Mouse (Mus musculus): ENCODE measurements around the gene Pik3ca.

Pik3ca gene

DNA sequence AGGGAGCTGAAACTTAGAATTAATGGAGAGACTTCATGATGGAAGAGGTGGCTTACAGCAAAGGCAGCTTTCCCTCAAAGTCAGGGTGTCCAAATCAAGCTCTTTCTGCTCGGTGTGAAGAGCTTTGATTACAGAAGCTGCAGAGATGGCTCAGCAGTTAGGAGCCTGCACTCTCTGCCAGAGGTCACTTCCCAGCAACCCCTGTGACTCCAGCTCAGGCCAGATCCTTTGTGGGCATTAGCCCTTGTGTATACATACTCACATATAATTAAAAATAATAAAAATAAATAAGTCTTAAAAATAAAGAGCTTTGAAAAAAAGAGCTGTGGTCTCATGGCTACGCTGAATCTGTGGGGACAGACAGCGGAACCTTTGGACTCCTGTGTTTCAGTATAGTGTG is 4.1 kb downstream of the Pik3ca start:
- in situ Hi-C loops (cut with MboI, MseI), result no loop called here

DNA sequence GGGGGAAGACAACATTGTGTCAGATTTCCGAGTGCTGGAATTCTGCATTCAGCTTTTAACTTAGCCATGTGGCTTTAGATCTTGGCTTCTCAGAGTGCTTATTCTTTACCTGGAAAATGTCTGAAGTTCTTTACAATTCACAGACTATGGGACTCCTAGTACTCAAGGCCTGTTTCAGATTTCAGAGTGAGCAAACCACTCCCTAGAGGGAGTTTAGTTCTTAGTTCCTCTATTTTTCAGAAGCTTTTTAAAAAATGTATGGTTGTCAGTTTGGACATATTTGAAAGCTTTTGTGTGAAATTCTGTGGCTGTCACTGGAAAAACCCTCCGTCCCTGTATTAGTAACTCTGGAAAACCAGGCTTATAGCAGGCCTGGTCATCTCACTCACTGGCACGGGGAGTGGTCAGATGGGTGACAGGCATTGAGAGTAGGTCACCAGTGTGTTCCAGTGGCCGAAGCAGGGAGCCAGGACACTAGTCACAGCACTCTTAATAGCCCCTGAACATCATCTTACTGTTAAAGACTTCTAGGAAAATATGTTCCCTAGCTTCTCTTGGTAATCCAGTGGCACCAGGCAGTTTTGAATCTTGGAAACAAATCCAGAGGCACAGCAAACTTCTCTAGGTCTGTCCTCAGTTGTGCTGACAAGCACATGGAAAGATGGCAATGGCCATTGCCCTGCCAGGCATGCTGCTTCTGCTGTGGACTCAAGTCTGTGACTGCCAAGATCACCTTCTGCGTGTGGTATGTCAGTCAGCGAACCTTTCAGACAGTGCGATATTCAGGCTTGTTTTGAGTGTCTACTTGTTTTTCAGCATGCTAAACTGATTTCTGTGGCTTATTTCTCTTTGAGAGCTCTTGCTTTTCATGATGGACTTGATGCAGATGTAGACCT is 5.8 kb downstream of the Pik3ca start:
- in situ Hi-C loops (cut with MboI, MseI), result no loop called here

DNA sequence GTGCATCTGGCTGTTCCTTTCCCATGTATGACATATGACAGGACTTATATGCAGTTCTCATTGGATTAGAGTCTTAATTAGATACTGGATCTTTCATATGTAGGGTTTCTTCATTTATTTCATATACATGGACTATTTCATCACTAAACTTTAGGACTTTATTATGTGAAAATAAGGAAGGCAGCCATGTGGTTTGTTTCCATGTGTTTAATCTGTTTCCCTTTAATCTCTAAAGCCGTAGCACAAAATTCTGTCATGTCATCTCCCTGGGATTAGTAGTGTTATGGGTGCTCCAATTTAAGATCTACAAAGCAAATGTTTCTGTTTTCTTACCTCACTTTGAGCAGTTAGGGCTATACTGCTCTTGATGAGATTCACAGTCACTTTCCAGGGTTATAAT is 8.2 kb downstream of the Pik3ca start:
- in situ Hi-C loops (cut with MboI, MseI), result no loop called here

DNA sequence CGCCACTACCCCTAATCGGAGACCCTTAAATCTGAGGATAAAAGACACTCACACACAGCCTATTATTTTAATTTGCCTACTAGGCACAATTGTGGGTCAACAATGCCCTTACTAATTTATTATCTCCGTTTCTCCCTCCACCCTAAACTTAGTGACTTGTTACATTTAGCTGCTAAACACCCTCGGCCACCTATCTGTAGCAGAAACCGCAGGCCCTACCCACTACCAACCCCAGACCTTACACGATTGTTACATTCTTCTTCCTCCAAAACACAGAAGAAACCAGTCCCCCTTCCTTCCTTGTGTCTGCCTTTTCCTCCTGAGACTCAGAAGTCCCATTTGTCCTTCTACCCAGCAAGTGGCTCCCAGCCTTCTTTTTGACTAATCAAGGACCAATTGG is 9.3 kb downstream of the Pik3ca start:
- in situ Hi-C loops (cut with MboI, MseI), result no loop called here

DNA sequence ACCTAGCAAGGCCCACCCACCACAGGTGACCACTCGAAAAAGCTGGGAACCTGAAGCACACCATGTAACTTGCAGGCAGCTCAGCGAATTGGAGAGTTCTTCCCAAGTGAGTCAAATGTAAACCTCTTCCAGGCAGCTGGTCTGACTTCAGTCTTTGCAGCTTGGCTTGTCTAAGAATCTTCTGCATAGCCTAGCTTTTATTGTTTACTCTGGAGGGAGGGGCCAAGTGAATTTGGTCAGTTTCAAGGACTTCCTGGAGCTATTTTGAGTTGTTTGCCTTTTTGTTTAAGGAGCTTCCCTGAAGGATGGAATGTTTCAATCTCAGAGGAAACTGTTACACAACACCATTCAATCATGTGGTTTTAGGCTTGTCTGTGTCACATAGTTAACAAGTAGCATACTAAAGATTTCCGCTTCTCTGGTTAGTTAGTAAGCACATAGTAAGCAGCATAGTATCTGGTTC is 11.4 kb downstream of the Pik3ca start:
- in situ Hi-C loops (cut with MboI, MseI), result no loop called here

DNA sequence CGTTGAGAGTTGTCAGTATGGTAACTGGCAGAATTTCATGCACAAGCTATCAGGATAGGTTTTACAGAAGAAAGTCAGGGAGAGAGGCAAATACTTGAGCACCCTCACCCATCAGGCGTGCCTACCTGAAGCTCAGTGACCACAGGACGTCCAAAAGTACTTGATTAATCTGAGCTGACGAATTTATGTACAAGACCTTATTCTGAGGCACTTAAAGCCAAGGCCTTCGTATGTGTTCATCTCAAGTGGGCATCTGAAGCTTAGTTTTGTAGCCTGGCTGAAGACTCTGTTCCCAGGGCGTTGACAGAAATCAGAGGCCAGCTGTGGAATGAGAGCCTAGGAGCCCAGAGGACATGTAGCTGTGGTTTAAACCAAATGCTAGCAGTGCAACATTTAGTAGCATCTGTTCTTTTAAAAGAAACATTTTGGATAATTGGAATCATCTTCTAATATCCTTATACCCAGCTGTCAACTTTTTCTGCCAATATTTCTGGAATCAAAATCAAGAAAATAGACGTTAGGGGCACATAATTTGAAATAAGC is 15.1 kb downstream of the Pik3ca start:
- in situ Hi-C loops (cut with MboI, MseI), result no loop called here

DNA sequence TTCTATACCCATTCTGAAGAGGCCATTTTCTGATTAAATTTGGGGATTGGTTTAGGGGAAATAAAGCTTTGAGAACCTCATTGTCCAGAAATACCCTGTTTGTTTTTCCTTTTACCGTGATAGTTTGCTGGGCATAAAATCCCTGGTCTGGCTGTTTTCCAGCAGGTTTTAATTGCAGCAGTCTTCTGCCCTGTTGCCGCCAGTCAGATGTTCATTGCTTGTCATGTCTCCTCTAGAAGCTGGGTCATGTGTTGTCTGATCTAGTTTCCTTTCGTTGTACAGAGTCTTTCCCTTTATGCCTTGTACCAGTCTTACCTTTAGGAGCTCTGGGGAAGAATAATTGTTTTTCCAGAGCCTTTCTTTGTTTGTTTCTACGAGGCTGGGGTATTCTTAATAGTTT is 16.9 kb downstream of the Pik3ca start:
- in situ Hi-C loops (cut with MboI, MseI), result no loop called here

DNA sequence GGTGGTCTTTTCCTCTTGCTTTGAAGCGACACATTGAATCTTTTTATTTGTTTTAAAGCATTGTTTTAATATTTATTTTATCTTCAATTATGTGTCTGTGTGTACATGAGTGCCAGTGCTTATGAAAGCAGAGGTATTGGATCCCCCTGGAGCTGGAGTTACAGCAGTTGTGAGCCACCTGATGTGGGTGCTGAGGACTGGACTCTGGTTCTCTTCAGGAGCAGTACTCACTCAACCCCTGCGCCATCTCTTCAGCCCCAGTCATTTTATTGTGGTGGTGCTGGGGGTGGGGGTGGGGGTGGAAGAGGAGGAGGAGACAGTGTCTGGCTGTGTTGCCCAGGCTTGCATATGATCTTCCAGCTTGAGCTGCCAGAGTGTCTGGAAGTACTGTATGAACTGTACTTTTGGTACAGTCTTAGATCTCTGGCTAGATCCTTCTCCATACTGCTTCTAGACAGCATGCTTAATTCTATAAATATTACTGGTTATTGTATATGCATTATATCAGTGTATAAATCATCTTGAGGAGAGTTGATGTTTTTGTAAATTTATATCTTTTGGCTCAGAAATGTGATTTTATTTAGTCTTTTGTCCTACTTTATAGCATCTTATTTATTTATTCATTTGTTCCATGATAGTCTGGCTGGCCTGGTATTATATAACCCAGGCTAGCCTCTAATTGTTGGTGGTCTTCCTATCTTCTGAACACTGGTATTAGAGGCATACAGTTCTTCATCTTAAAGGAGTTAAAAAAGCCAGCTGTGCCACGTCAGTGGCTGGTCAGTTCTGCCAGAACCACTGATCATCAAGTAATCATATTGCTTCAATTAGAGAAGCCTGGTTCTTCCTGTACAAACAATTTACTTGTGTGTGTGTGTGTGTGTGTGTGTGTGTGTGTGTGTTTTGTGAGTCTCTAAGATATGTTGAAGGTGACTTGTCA is 18.2 kb downstream of the Pik3ca start:
- in situ Hi-C loops (cut with MboI, MseI), result no loop called here

DNA sequence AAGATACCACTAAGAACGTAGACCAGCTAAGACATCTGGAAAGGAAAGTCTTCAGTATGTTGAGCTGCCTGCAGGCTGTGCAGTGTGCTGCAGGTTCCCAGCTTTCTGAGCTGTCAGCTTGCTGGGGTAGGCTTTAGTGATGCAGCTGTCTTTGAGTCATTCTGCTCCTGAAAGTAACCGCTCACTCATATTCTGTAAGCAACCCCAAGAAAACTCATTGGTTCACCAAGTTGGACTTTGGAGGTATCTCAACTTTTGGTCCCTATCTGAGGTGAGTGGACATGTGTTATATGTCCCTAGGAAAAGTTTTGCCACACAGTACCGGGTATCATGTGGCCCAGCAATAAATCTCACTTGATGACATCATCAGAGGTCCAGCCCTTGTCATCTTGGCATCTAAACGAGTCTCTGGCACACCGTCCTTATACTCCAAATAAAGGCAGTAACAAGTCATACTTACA is 20.3 kb downstream of the Pik3ca start:
- in situ Hi-C loops (cut with MboI, MseI), result no loop called here

DNA sequence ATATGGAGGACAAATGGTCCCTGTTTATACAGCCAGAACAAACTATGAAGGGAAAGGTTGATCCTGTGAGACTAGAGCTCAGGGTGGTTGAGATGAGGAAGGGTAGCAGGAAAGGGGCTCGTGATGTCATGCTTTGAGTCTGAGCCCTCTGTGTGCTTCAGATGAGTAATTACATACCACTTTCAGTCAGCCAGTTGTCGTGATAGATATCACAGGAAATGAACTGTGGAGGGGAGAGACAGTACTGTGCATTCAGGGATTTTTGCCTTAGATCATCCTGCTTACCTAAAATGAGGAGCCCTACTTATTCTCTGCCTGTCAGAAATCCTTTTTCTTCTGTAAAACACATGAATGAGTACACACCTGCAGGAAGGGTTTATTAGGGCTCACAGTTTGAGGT is 22.4 kb downstream of the Pik3ca start:
- in situ Hi-C loops (cut with MboI, MseI), result loop anchor here (5.0 kb wide), 1 partner anchor 53 kb away; the partner anchor contains the start of gene Zmat3

DNA sequence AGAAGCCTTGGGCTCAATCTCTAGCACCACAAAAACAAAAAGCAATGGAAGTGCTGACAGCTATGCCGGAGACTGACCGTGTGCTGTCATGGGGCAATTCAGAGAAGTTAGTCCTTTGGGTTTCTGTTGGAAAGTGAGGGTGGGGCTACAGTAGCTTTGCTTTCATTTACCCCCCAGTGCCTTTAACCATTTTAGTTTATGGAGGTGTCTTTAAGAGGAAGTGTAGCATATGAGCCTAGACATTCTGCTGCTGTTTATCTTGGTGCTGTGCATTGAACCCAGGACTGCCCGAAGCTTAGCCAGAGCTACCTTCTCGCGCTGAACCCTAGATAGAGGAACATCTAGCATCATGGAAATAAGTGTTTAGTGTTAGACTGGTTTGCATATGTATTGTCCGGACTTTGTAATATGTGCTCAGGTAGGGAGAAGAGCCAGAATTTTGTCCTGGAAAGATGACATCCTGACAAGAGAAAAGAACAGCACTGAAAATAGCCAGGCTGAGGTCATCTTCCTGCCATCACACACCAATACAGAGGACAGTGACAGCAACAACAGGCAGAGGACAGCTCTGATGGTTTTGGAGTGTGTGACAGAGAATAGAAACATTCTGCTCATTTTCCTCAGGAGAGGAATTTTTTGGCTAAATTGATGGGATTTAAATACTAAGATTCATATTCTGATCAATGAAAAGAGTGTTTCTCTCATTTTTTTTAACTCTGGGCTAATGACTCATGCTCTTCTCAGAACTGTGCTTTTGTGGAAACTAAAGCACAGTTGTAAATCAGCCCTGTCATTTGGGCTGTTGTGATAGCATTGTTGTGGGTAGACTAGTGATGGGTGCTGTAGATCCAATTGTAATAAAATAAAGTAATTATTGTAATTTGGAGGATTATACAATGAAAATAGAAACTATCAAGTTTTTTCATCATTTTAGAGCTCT is 23.9 kb downstream of the Pik3ca start:
- in situ Hi-C loops (cut with MboI, MseI), result loop anchor here (5.0 kb wide), 1 partner anchor 54 kb away; the partner anchor contains the start of gene Zmat3

DNA sequence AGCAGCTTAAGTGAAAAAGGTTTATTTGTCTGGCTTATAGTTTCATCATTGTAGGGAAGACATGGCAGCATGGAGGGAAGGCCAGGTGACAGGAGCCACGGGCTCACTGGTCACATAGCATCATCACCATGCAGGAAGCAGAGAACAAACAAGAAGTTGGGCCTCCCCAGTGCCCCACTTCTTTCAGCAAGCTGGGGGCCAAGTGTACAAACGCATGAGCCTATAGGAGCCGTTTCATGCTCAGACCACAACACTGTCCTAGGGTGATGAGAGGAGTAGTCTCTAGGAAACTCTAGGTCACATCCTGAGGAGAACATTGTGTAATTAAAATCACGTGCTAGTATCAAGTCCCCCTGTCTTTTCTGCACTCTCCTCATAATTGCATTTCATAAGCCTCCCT is 30.2 kb downstream of the Pik3ca start:
- in situ Hi-C loops (cut with MboI, MseI), result loop anchor here (5.0 kb wide), 1 partner anchor 35 kb away; no protein-coding TSS in a partner anchor

DNA sequence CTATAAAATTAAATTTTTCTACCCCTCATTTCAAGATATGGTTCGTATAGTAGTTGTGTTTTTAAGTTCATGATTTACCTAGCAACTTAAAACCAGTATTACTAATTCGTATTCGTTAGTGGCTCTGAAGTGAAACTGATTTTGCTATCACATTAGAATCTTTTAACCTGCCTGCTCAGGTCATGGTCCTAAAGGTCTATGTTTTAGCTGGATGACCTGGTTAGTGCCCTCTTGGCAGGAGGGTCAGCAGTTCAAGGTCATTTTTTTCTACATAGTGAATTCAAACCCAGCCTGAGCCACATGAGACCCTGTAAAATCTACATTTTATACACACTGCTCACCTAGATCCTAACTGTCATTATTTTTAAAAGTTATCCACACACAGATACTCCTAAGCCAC is 30.9 kb downstream of the Pik3ca start:
- in situ Hi-C loops (cut with MboI, MseI), result loop anchor here (5.0 kb wide), 1 partner anchor 36 kb away; no protein-coding TSS in a partner anchor

DNA sequence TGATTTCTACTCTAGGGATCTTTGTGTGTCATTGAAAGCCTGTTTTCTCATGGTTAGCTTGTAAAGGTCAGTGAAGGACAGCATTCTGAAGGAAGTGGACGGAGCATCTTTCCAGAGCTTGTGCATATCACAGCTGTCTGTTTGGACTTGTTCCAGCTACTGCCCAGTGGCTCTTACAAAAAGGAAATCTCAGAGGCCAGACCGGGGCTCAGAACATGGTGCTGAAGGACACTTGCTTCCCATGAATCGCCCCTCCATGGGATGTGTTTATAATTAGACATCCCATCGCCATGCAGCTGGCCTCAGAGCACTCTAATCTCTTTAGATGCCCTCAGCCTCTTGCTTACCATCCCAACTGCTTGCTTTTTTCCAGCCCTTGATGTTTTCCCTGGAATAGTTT is 31.4 kb downstream of the Pik3ca start:
- in situ Hi-C loops (cut with MboI, MseI), result loop anchor here (5.0 kb wide), 1 partner anchor 37 kb away; no protein-coding TSS in a partner anchor

DNA sequence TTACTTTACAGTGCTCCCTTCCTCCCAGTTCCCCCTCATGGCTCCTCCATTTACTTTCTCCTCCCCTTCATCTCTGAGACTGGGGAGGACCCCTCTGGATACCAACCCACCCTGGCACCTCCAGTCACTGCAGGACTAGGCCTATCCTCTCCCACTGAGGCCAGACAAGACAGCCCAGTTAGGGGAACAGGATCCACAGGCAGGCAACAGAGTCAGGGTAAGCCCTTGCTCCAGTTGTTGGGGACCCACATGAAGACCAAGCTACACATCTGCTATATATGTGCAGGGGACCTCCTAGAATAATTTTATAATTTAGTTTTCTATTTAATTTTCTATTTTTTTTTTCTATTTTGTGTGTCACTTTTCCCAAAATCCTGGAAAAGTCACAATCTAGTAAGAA is 31.9 kb downstream of the Pik3ca start:
- in situ Hi-C loops (cut with MboI, MseI), result loop anchor here (5.0 kb wide), 1 partner anchor 37 kb away; no protein-coding TSS in a partner anchor

DNA sequence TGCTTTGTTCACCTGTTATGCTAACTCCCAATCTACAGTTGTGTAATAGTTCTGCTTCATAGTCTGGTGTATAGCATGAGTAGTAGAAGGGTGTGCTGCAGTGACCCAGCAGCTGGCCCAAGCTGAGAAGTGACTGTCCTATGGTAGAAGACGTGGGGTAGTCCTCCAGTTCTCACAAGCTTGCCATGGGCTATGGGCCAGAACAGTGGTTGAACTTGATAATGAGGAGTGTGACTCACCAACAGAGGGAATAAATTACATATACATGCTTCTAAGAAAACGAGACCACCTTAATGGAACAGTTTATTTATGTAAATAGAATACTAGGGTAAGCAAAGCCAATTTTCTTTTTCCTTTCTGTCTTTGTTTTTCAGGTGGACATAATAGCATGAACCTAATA is 32.9 kb downstream of the Pik3ca start:
- in situ Hi-C loops (cut with MboI, MseI), result no loop called here

DNA sequence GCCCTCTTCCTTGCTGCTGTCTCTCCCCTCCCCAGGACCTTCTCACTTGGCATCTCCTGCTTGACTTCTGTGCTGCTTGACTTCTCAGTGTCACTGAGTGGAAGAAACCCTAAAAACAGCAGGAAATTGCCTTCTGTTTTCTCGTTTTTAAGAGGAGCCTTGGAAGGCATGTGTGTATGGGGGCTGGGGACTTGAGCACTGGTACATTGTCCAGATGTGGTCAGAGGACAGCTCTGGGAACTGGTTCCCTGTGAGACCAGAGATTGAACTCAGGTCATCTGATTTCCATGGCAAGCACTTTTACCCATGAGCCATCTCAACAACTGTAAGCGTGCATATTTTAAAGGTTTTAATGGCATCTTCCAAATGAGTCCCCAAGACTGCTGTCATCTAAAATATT is 36.5 kb downstream of the Pik3ca start:
- in situ Hi-C loops (cut with MboI, MseI), result no loop called here

DNA sequence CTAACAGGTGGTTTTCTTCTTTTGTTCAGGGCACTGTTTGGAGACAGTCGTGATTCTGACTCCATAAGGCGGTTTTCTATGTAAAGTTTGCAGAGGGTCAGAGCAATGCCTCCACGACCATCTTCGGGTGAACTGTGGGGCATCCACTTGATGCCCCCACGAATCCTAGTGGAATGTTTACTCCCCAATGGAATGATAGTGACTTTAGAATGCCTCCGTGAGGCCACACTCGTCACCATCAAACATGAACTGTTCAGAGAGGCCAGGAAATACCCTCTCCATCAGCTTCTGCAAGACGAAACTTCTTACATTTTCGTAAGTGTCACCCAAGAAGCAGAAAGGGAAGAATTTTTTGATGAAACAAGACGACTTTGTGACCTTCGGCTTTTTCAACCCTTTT is 38.6 kb downstream of the Pik3ca start:
- in situ Hi-C loops (cut with MboI, MseI), result no loop called here

DNA sequence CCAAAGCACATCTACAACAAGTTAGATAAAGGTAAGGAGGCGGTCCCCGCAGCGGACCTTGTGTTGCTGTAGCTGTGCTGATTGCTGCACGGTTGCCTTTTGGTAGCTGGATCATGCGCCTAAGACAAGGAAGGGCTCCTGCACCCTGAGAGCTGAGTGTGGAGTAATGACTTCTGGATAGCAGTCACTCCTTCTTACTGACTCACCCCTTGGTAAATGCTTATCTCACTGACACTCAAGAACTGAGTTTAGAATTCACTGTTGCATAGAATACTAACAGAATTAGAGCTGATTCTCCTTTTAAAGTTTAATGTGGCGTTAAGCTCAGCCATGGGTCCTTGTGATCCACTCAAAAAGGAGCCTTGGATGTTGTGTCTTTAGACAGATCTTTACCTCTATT is 39.8 kb downstream of the Pik3ca start:
- in situ Hi-C loops (cut with MboI, MseI), result no loop called here

DNA sequence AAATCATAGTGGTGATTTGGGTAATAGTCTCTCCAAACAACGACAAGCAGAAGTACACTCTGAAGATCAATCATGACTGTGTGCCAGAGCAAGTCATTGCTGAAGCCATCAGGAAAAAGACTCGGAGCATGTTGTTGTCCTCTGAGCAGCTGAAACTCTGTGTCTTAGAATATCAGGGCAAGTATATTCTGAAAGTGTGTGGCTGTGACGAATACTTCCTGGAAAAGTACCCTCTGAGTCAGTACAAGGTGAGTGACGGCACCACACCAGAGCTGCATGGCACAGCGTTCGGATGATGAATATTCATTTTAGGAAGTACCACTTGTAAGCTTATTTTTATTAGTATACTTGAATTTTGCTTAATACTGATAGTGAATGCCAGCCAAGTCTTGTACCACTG is 40.3 kb downstream of the Pik3ca start:
- in situ Hi-C loops (cut with MboI, MseI), result no loop called here

DNA sequence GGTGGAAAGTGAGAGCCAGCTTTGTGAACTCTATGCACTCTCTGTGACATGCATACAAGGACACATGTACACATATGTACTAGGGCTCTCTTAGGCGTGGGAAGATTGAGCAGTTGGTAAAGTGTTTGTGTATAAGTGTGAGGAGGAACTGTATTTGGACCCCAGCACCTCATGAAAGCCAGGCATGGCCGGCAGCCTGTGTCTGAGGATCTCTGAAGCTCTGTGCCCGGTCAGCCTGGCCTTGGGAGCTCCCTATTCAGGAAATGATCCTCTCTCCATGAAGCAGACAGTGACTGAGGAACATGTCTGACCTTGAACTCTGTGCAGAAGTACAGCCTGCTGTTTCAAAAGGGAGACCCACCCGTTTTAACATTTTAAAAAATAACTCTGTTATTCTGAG is 41.2 kb downstream of the Pik3ca start:
- in situ Hi-C loops (cut with MboI, MseI), result no loop called here
